Mouse (Mus musculus) lung, embryonic 14.5 days (tissue): Measurements from ENCODE around the gene Lrrc4. TPM values are rescaled to one million over a fixed set of nuclear protein-coding genes. Genes with fewer than 3 reads are reported as not detected.

Source experiments
- ATAC-seq: fragments of 200-750 bp; cut with Nextera tagmentation; 2 replicates; pipeline ENCODE4 v1.8.0; 2017; ENCODE audit warnings: mild to moderate bottlenecking, moderate TSS enrichment, moderate library complexity; ENCODE audit not compliant: insufficient read depth
- DNase-seq: peaks from one replicate; pipeline ENCODE4 v3.0.0-alpha.2; 2015
- H3K27ac ChIP-seq: fragments of 300-500 bp; sonication (generic); 2 replicates; pipeline ENCODE4 v1.5.1; 2014; ENCODE audit warnings: low read depth, mild to moderate bottlenecking, moderate library complexity
- H3K27me3 ChIP-seq: fragments of 300-500 bp; sonication (generic); 2 replicates; pipeline ENCODE4 v1.6.1; 2014; ENCODE audit warnings: low read length, control low read depth; ENCODE audit not compliant: insufficient read depth
- H3K36me3 ChIP-seq: fragments of 300-500 bp; sonication (generic); 2 replicates; pipeline ENCODE4 v1.6.1; 2014; ENCODE audit warnings: control low read depth; ENCODE audit not compliant: insufficient read depth
- H3K4me1 ChIP-seq: fragments of 300-500 bp; sonication (generic); 2 replicates; pipeline ENCODE4 v1.6.1; 2014; ENCODE audit warnings: antibody characterized with exemption, control low read depth; ENCODE audit not compliant: insufficient read depth
- H3K4me2 ChIP-seq: fragments of 300-500 bp; sonication (generic); 2 replicates; pipeline ENCODE4 v1.6.1; 2014; ENCODE audit warnings: mild to moderate bottlenecking
- H3K4me3 ChIP-seq: fragments of 300-500 bp; sonication (generic); 2 replicates; pipeline ENCODE4 v1.5.1; 2014; ENCODE audit warnings: low read depth, low read length
- H3K9ac ChIP-seq: fragments of 300-500 bp; sonication (generic); 2 replicates; pipeline ENCODE4 v1.6.1; 2014
- H3K9me3 ChIP-seq: fragments of 300-500 bp; sonication (generic); 2 replicates; pipeline ENCODE4 v1.6.1; 2016; ENCODE audit warnings: low read depth, low read length, control low read depth
- CTCF ChIP-seq: IDR thresholded peaks from 2 replicates; pipeline ENCODE4 v1.5.1; 2016; ENCODE audit warnings: antibody characterized with exemption, low read depth
- WGBS: fragments of 180-500 bp; shearing (Covaris S2); extraction: QIAGEN DNeasy Blood & Tissue Kit; methylation state at CpG from one replicate; pipeline ENCODE4 v1.1.7; 2014; 5-methylcytosine and 5-hydroxymethylcytosine counted together
- polyA plus RNA-seq: library from polyadenylated mRNA; unstranded; fragments of >200 nt; fragmentation: Nextera tagmentation; extraction: Ambion mirVana; gene quantifications from 2 replicates; pipeline ENCODE4 v1.2.1, GENCODE M21; 2014

Lrrc4 gene
- polyA plus RNA-seq, 1 experiment from 2014 or later, result 0.63 TPM

GRCm38 (mm10) chr6:28833380-28833822 lies 1.9 kb upstream of the Lrrc4 start:
- H3K36me3 ChIP-seq, result no peaks in the 10 kb centered on the region
- no peak for TF ChIP-seq CTCF
- H3K4me1 ChIP-seq, result no peaks in the 10 kb centered on the region
- H3K4me2 ChIP-seq, result peak overlapping the region; percentile 100
- H3K4me3 ChIP-seq, result peak overlapping the region; percentile 57
- peak; percentile 62 for DNase-seq
- H3K9me3 ChIP-seq, result no peaks in the 10 kb centered on the region
- peak overlapping the region; percentile 62; the same call in 1 of the 2 replicates for H3K9ac ChIP-seq
- under 1% methylated on average over 43 of the region's 43 CpGs for WGBS
- H3K27ac ChIP-seq, result no peak overlapping the region
- peak; percentile 79 for ATAC-seq
- peaks cover 25% of the 10 kb centered on the region for H3K27me3 ChIP-seq

- peaks cover 25% of the 10 kb centered on the region for H3K27me3 ChIP-seq
- no peaks in the 10 kb centered on the region for H3K36me3 ChIP-seq
- H3K9ac ChIP-seq, result peak overlapping the region; percentile 62
- ATAC-seq (peak; percentile 68), DNase-seq (peak; percentile 66)
- H3K4me2 ChIP-seq, result peak overlapping the region; percentile 100
- no peak overlapping the region for H3K27ac ChIP-seq
- H3K9me3 ChIP-seq, result no peaks in the 10 kb centered on the region
- H3K4me3 ChIP-seq, result peak overlapping the region; percentile 57
- TF ChIP-seq CTCF, result no peak
- H3K4me1 ChIP-seq, result no peaks in the 10 kb centered on the region
- under 1% methylated on average over 58 of the region's 58 CpGs for WGBS
Measured at GRCm38 (mm10) chr6:28832751-28833291, 1.3 kb upstream of the Lrrc4 start.

- peaks cover 25% of the 10 kb centered on the region for H3K27me3 ChIP-seq
- ATAC-seq (peak; percentile 48; the same call in 1 of the 2 replicates), DNase-seq (peak; percentile 73)
- H3K4me1 ChIP-seq, result 0 out of 2 replicates have a peak, but pooled peaks cover 2% of the 10 kb centered on the region
- H3K36me3 ChIP-seq, result no peaks in the 10 kb centered on the region
- H3K9ac ChIP-seq, result peak overlapping the region; percentile 62
- peak overlapping the region; percentile 100 for H3K4me2 ChIP-seq
- 1% methylated on average over 78 of the region's 82 CpGs for WGBS
- no peak for TF ChIP-seq CTCF
- H3K9me3 ChIP-seq, result no peaks in the 10 kb centered on the region
- H3K4me3 ChIP-seq, result peak overlapping the region; percentile 57
- H3K27ac ChIP-seq, result no peak overlapping the region; the same call in 1 of the 2 replicates
Measured at GRCm38 (mm10) chr6:28831854-28832750, 555 bp upstream of the Lrrc4 start.

- H3K4me2 ChIP-seq, result no peak overlapping the region
- H3K27me3 ChIP-seq, result peaks cover 25% of the 10 kb centered on the region
- ATAC-seq (no peak), DNase-seq (no peak)
- H3K36me3 ChIP-seq, result no peaks in the 10 kb centered on the region
- WGBS, result 90% methylated on average over 12 of the region's 12 CpGs
- no peak overlapping the region for H3K27ac ChIP-seq
- H3K9ac ChIP-seq, result no peak overlapping the region
- H3K4me3 ChIP-seq, result no peak overlapping the region
- 0 out of 2 replicates have a peak, but pooled peaks cover 2% of the 10 kb centered on the region for H3K4me1 ChIP-seq
- no peaks in the 10 kb centered on the region for H3K9me3 ChIP-seq
- TF ChIP-seq CTCF, result no peak
Measured at GRCm38 (mm10) chr6:28830306-28830705, 1.2 kb downstream of the Lrrc4 start.

- H3K4me2 ChIP-seq, result no peak overlapping the region
- no peak for ATAC-seq
- TF ChIP-seq CTCF, result no peak
- H3K4me1 ChIP-seq, result 0 out of 2 replicates have a peak, but pooled peaks cover 2% of the 10 kb centered on the region
- 48% methylated on average over 6 of the region's 6 CpGs for WGBS
- H3K27ac ChIP-seq, result no peak overlapping the region
- no peak overlapping the region for H3K9ac ChIP-seq
- H3K9me3 ChIP-seq, result no peaks in the 10 kb centered on the region
- no peak overlapping the region for H3K4me3 ChIP-seq
- H3K27me3 ChIP-seq, result peaks cover 22% of the 10 kb centered on the region
- no peak for DNase-seq
- H3K36me3 ChIP-seq, result no peaks in the 10 kb centered on the region
Measured at GRCm38 (mm10) chr6:28828593-28828992, 3.0 kb downstream of the Lrrc4 start.

GRCm38 (mm10) chr6:28827565-28827964 lies 4.0 kb downstream of the Lrrc4 start:
- H3K9ac ChIP-seq, result no peak overlapping the region
- no peak overlapping the region for H3K4me3 ChIP-seq
- no peak overlapping the region; the same call in 1 of the 2 replicates for H3K27ac ChIP-seq
- H3K4me2 ChIP-seq, result peak overlapping the region; percentile 2; the same call in 1 of the 2 replicates
- no peak for TF ChIP-seq CTCF
- ATAC-seq, result peak; percentile 42; the same call in 1 of the 2 replicates
- H3K4me1 ChIP-seq, result 0 out of 2 replicates have a peak, but pooled peaks cover 2% of the 10 kb centered on the region
- peak; percentile 38 for DNase-seq
- H3K36me3 ChIP-seq, result no peaks in the 10 kb centered on the region
- H3K27me3 ChIP-seq, result peaks cover 19% of the 10 kb centered on the region
- 37% methylated on average over 3 of the region's 3 CpGs for WGBS
- no peaks in the 10 kb centered on the region for H3K9me3 ChIP-seq
